Mouse (Mus musculus): ENCODE measurements around the gene Sdk1. TPM values are rescaled to one million over a fixed set of nuclear protein-coding genes. Genes with fewer than 3 reads are reported as not detected.

Sdk1 gene
- polyA plus RNA-seq, 2 experiments from 2014 or later: not detected

- ATAC-seq: no peak
Observed at GRCm38 (mm10) chr5:141778231-141778630, 536.9 kb downstream of the Sdk1 start.

DNA sequence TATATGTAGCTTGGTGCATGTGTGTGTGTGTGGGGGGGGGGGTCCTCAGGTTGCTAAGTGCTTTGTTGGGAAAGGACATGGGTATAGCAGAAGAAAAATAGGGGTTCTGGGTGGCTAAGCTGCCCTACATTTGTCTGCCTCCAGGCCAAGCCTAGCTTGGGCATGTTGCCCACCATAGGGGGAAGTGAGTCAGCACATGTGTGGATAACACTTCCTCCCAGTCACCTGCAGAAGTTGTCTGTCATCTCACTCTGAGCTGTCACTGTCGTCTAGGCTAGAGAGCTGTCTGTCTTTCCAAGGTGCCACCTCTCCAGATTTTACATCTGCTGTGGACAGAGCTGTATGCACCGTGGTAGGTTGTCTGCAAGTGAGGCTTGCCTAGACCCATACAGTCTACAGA lies 539.9 kb downstream of the Sdk1 start:
- no peak for ATAC-seq

DNA sequence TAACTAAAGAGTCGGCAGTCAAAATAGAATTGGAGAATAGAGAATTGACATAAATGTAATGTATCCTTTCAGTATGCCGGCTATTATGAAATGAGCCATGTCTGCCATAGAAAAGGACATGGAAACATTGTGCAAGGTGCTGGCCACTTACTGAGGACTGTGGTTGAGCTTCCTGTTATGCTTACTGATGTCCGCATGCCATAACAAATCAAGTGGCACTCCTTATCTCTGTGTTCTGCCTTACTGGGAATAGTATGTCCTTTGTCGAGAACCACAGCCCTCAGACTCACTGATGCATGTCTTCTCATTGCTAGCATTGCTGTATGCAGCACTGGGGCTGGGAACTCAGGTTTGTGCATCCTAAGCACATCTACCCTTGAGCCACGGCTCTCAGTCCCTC lies 541.0 kb downstream of the Sdk1 start:
- no peak for ATAC-seq

GRCm38 (mm10) chr5:141783516-141783915 lies 542.2 kb downstream of the Sdk1 start:
- ATAC-seq: no peak

GRCm38 (mm10) chr5:141793926-141794325 lies 552.6 kb downstream of the Sdk1 start:
- no peak for ATAC-seq

GRCm38 (mm10) chr5:141823823-141824330 lies 582.6 kb downstream of the Sdk1 start:
- no peak for ATAC-seq

- no peak for ATAC-seq
Observed at GRCm38 (mm10) chr5:141824739-141825379, 583.6 kb downstream of the Sdk1 start.

DNA sequence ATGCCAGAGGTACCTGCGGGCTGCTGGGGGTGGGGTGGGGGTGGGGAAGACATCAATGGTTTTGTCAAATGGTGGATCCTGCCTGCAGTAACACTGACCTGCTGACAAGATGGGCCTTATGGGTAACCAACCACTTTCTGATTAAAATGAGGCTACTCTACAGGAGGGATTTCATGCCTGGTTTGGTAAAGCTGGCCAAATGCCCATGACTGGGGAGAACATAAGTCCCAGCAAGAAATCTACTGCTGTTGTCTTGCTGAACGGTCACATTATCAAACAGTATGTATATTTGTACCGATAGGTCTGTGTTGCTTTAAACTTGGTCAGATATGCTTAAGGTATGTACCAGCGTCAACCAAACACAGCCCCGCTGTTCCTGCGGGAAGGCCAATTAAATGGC lies 594.3 kb downstream of the Sdk1 start:
- ATAC-seq: no peak

DNA sequence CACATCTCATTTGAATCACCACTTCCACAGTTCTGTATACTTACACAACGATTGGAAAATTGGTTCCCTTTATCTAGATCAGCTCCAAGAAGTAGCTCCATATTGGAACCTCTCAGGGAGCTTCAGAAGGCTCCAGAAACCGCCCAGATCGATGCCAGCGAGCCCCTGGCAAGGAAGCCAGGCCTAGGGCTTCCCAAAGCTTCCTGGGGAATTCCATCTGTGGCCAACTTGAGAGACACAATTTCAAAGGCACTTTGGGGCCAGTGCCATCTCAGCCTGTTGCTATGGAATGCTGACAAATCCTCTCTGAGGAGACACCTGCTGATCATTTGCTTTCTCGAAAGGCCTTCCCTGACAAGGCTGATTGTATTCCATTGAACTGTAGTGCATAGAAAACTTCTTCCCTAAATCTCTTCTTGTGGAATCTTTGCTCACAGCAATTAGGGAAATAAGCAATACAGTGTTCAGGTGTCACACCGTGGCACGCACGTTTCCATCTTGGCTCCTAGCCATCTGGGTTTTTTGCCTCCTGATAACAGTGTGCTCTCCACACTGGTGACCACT lies 595.7 kb downstream of the Sdk1 start:
- ATAC-seq: no peak

DNA sequence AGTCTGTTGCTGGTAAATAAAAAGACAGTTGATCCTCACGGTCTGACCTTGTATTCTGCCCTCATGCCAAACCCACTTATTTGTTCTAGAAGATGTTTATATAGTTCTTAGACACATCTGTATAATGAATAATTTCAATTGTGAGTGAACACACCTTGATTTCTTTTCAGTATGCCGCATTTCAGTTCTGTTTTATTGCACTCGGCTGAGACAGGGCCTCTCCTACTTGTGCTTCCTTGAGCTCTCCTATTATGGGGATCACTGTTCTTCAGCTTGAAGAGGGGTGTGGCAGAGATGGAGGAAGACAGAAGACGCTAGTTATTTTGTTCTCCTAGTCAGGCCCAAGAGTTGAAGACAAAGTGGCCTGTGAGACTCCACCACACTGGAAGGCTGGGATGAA lies 603.4 kb downstream of the Sdk1 start:
- no peak for ATAC-seq

DNA sequence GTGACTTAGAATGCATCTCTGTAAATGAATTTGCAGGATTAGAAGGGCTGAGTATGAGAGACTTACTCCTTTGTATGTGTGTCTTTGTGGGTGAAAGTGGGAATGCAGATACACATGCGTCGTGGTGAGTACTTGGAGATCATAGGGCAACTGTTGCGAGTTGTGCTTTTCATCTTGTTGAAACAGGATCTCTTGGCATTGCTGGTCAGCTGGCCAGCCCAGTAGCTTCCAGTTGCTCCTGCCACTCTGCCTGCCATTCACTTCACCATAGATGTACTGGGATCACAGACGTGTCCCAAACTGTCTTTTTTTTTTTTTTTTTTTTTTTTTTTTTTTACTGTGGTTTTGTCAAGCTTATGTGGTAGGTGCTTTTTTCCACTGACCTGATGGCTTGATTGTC lies 606.4 kb downstream of the Sdk1 start:
- no peak for ATAC-seq

- no peak for ATAC-seq
Observed at GRCm38 (mm10) chr5:141852175-141852574, 610.9 kb downstream of the Sdk1 start.

DNA sequence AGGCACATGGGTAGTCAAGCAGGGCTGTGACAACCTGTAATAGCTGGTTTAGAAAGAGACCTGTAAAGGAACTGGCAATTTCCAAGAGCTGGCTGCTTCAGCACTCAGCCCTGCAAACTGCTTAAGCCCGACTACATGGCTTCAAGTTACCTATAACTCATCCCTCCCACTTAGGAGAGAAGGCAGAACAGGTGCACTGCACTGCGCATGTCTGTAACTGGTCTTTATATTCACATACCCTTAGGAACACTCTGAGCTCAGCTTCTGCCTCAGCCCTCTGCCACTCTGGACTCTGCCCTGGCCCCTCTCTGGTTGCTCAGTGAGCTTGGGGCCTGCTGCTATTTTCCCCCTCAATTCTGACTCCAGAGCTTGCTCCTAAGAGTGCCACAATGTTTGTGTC lies 615.2 kb downstream of the Sdk1 start:
- ATAC-seq: no peak

DNA sequence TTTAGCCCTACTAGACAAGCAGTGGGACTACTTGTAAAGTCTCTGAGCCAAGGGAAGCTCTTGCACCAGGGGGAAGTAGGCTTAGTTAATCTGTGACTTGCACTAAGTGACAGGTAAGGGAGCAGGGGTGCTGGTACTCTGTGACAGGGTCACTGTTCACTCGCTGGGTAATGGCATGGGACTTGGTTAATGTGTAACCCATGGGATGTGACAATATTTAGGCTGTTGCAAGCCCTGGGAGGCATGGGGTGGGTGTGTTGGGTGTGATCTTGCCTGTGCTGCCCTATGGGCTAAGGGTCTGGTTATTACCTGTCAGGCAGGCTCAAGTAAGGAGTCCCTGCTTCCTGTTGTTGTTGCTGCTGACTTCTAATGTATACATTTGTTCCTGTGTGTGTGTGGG lies 616.5 kb downstream of the Sdk1 start:
- no peak for ATAC-seq

DNA sequence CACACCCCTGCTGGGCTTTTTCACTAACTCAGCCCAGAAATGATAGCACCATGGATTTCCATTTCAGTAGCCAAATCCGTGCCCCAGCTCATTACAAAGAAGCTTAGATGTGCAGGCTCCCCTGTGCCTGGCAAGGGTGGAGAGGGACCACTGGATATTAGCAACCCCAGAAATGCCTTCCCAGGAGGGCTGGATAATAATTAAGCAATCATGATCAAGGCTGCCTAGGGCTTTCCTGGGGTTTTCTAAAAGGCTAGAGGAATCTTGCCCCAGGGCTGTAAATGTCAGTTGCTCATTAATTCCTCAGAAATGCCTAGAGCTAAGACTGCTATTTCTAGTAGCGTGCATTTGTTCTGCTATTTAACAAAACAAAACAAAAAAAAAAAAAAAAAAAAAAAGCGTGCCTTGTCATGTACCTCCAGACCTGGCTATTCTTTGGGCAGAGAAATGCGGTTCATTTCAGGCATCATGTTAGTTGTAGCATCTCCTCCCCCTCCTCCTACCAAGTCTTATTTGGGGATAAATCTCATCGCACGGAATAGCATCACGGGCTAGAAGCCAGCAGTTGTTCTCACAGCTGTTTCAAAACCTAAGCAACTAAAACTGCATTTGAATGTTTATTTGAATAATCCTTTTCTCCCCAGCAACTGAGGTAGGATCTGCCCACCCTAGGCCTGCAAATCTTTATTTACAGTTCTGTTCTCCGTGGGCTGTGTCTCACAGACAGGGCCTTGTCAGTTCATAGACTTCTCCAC lies 617.3 kb downstream of the Sdk1 start:
- no peak for ATAC-seq

- no peak for ATAC-seq
Observed at GRCm38 (mm10) chr5:141866042-141866441, 624.8 kb downstream of the Sdk1 start.

GRCm38 (mm10) chr5:141873751-141874150 lies 632.5 kb downstream of the Sdk1 start:
- ATAC-seq: no peak

- ATAC-seq: no peak
Observed at GRCm38 (mm10) chr5:141880661-141881060, 639.4 kb downstream of the Sdk1 start.

DNA sequence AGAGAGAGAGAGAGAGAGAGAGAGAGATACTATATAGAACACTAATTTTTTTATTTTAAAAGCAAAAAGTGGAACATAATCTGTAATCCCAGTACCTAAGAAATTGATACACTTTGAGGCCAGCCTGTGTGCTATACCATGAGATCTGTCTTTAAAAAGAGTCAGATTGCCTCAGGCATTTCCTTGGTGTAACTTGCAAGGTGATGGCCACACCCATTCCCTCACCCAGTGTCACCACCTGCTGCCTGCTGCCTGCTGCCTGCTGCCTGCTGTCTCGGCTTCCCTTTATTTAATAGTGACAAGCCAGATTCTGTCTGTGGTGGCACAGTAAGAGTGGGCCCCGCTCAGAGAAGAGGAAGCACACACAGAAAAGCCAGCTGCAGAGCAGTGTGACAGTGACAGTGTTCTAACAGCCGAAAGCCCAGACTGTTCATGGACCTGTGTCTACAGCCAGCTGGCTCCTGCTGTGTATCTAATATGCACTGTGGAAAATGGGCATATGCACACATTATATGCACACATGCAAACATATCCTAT lies 642.9 kb downstream of the Sdk1 start:
- no peak for ATAC-seq

DNA sequence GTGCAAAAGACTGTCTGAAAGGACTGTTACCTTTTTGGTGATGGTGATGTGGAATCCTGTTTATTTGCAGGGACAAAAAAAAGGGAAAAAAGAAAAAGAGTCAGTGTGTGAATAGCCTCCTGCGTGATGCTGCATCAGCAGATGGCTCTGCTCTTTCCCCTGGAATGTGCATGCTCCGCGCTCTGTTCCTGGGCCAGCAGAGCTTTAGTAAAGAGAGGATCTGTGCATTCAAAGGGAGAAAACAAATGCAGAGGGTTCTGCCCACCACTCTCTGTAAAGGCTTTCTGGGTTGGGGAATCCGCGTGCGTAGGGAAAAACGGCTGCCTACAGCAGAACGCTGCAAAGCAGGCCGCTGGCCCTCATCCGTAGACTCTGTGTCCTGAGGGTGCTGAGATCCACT lies 644.7 kb downstream of the Sdk1 start:
- ATAC-seq: no peak

GRCm38 (mm10) chr5:141889766-141890165 lies 648.5 kb downstream of the Sdk1 start:
- ATAC-seq: no peak

DNA sequence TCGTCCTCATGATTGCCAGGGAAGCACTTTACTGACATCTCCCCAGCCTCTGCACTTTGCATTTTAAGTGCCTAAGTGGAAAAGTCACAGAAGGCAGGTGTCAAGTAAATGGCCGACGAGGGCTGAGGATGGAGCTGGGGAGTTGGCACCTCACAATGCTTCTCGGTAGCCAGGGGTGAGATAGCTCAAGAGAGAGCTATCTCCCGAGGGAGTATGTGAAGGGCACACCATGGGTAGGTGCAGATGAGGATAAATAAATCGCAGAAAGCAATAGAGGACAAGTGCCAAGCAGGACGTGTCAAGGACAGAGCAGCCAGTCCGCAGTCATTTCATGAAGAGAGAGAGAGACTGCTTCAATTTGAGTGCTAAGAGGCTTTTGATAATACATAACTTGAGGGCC lies 655.1 kb downstream of the Sdk1 start:
- ATAC-seq: no peak

DNA sequence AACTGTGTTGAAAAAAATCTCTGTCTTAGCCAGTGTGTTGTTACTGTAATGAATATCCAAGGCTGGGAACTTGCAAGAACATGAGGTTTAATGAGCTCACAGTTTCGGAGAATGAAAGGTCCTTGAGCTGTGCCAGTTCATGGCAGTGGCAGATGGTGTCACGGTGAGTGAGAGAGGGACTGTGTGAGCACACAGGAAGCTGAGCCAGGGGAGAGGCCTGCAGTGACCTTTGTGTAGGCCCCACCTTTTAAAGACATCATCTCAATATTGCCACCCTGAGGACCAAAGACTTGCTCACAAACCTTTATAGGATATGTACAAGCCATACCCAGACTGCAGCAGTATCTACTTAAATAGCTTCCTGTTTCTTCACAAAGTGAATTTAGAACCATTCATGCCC lies 656.2 kb downstream of the Sdk1 start:
- no peak for ATAC-seq

DNA sequence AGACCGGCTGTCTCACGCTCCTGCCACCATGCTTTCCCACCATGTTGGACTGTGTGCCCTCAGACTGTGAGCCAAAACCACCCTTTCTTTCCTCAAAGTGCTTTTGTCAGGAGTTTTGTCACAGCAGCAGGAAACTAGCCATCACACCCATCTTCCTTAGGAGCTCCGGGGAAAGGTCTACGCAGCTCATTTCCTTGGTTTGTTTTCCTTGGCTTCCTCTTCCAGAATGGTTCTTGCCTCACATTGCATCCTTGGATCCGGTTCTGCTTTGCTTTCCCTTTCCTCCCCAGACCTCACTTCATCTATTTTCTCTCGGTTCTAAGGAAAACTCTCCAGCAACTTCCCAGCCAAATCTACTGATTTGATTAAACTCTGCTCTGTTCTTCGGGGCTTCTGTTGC lies 658.5 kb downstream of the Sdk1 start:
- ATAC-seq: no peak

Data from CD4-positive, CD25-positive, alpha-beta regulatory T cell, adult 4 months (primary cell).